Mouse (Mus musculus): ENCODE results near the gene 2210408I21Rik.

DNA sequence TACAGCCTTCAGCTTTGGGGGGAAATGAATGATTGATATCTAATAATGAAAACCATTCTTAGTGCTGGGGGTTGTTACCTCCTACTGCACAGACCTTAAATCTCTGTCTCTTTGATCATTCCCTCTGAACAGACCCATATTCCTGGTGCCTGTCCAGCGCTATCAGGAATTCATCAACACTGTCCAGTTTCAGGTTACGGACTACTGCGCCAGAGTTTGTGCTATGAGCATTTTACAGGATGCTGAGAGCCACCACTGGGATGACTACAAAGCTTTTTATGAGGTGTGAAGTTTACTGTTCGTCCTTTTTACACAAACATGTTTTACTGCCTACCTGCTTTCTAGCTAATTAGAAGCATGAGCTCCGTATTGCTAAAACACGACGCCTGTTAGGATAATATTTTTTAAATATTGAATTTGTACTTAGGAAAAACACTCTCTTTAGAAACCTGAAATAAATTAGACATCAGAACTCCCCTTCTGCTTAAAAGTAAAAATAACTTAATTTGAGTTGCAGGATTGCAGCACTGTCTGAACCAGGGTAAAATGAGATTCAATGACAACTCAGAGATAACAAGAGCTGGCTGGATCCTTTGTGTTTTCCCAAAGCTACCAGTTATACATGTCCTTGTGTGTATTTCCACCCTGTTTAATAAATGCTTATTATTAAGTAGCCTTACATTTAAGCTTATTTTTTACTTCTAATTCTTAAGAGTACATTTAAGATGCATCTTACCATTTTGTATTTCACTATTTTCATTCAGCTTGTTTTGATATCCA lies 128.2 kb downstream of the 2210408I21Rik start:
- no peak for TF ChIP-seq FLI1 (IDR thresholded peaks at IDR 0.05; ENCODE audit: low read length)
- TF ChIP-seq GATA1 (IDR thresholded peaks at IDR 0.05; ENCODE audit: borderline replicate concordance, low read length) = no peak
